Mouse (Mus musculus): ENCODE data around the gene Ift81. TPM values are rescaled to one million over a fixed set of nuclear protein-coding genes. Genes with fewer than 3 reads are reported as not detected.

The Ift81 gene
- total RNA-seq, 2 experiments from 2014 or later: 37.2 to 45.3 TPM

DNA sequence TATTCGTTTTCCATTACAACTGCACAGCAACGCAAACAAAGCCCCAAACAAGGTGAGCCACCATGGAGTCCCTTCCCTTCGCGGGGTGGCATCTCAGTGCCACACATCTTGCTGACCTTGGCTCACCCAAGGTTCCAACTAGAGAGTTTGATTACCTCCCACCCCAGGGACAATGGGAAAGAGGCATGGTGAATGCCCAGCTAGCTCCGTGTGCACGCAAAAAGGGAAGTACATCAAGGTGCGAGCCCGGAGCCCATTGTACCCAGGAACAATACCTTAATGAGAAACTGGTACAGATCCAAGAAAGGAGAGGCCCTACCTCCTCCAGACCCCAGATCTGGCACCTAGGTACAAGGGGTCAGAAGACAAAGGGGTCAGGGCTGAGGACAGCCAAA, 100.2 kb downstream of the Ift81 start:
- no peak for DNase-seq

DNA sequence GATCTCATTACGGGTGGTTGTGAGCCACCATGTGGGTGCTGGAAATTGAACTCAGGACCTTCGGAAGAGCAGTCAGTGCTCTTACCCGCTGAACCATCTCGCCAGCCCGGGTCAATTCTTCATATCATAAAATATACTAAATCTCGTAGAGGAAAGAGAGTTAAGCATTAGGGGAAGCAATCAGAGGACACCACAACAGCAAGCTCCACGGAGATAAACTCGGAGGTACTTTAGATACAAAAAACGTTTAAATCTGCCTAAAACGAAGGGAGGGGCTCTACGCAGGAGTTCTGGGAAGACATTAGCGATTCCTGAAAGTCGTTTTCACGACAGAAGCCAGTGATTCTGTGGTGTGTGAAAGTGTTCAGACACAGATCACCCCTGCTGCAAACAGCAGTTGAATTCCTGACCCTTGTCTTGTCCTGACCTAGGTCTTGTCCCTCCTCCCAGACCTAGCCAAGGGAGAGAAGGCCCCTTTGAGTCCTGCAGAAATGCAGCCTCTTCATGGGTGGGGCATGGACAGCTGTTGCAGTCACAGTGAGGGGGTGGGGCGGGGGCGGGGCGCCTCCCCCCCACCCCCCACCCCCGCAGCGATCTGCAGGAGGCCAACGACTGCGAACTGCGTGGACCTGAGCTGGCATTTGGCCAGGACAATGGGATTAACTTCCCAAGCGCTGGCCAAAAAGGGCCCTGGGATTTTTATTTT, 100.7 kb downstream of the Ift81 start:
- DNase-seq: peak; percentile 64

GRCm38 (mm10) chr5:122512011-122512410, 102.3 kb downstream of the Ift81 start:
- no peak for DNase-seq

- peak; percentile 44 for DNase-seq
Observed at GRCm38 (mm10) chr5:122511405-122511804, 102.9 kb downstream of the Ift81 start.

GRCm38 (mm10) chr5:122510651-122511157, 103.6 kb downstream of the Ift81 start:
- peak; percentile 84 for DNase-seq

- DNase-seq: peak; percentile 76
Observed at GRCm38 (mm10) chr5:122509608-122510007, 104.7 kb downstream of the Ift81 start.

- DNase-seq: no peak
Observed at GRCm38 (mm10) chr5:122508861-122509306, 105.4 kb downstream of the Ift81 start.

GRCm38 (mm10) chr5:122507396-122507795, 106.9 kb downstream of the Ift81 start:
- DNase-seq: no peak

DNA sequence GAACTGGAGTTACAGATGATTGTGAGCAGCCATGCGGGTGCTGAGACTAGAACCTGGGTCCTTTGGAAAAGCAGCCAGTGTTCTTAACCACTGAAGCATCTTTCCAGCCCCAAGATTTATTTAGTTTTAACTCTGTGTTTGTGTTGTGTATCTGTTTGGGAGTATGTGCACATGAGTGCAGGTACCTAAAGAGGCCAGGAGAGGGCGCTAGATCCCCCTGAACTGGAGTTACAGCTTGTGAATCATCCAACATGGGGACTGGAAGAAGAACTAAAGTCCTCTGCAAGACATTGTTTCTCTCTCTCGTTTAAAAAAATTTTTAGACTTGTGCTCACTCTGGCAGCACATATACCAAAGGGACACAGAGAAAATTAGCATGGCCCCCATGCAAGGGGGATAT, 107.9 kb downstream of the Ift81 start:
- DNase-seq: no peak

DNA sequence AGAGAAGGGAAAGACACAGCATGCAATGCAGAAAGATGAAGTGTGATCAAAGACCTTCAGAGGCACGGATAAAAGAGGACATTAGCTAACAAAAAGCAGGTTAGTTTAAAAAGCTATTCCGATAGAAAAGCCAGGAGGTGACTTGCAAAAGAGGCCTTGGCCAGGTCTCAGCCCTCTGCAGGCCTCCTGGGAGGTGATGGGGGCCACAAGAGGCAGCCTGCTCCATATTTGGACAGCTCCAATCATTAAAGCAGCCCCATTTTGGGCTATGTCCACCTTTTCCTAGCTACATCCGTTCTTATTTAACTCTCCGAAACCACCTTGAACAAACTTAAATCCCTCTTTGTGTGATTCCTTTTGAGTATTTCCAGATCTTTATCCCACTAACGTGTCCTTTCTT, 108.8 kb downstream of the Ift81 start:
- DNase-seq: no peak

- no peak for DNase-seq
Observed at GRCm38 (mm10) chr5:122503760-122504119, 110.6 kb downstream of the Ift81 start.

DNA sequence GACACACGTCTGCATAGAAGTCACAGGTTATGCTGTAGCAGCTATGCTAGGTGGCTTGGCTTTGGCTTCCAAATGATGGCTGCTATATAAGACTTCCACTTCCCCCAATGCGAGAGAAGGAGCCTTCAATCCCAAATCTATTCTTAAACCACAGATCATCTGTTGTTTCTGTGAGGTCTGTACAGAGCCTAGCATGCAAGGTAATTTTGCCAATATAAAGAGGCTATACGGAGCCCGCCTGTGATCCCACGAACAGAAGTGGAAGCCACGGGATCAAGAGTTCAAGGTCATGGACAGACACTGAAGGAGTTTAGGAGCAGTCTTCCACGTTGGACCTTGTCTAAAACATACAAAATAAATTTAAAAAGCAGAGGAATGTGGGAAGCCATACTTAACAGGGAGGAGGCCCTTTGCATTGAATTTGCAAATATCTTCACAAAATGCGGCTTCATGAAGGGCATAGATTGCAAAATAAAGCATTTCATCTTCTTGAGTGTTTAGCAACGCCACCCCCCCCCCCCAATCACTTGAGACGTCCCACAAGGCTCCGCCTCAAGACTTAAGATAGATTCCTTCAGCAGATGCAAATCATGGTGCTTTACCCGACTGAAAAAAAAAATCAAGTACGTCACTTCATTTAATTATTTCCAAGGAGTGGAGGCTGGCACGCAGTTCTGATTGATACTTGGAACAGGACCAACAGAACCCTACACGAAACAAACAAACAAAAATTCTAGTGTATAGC, 111.1 kb downstream of the Ift81 start:
- no peak for DNase-seq

DNA sequence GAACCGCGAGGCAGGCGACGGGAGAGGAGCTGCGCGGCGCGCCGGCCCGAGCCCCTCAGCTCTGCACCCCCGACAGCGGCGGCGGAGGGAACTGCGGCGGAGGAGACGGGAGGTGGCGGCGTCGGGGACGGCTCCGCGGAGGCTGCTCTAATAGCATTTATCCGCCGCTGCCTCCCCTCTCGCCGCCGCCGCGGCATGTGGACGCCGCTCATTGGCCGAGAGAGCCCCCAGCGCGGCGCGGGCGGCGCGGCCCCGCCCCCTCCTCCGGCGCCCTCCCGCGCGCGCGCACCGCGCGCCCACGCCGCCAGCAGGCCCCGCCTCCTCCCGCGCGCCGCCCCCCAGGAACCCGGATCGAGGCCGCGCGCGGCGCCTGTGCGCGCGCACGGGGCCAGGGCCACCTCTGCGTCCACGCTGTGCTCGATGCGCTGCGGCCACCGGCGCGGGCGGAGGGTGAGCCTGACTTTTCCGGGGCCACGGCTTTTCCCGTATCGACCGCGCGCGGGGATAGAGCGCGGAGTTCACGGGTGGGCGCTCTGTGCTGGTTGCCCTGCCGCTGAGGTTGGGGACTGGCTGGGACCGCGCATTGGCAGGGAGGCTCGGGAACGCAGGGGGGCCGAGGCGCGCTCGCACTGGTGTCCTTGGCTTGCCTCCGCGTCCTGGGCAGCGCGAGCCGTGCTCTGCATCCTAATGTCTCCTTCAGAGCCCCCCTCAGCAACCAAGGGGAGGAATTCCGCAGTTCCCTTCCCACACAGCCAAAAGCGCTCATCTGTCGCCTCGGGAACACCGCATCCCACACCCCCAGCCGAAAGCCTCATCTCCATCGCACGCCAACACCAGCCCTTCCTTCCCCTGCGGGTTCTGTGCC, 112.0 kb downstream of the Ift81 start, which contains the start of gene Atp2a2:
TSS of gene Atp2a2 (minus strand) at position 149 of the 865 bp plus-strand sequence.
- peak; percentile 95 for DNase-seq

GRCm38 (mm10) chr5:122501101-122502076, 112.9 kb downstream of the Ift81 start:
- DNase-seq: peak; percentile 76

- DNase-seq: no peak
Observed at GRCm38 (mm10) chr5:122500563-122500962, 113.8 kb downstream of the Ift81 start.

Other genes starting within 250 kb of the Ift81 start
- 10 to 100 TPM; 20.5 to 21.5 TPM for gene Gpn3, start 242.6 kb downstream of the Ift81 start, total RNA-seq (2021)
- gene Fam216a, start 242.2 kb downstream of the Ift81 start, total RNA-seq (2021): 10 to 100 TPM; 21.9 to 24.1 TPM
- 100 to 1,000 TPM; 138 to 141 TPM for gene Arpc3, start 222.6 kb downstream of the Ift81 start, total RNA-seq (2021)
- 10 to 100 TPM; 47.0 to 48.7 TPM for gene Anapc7, start 192.8 kb downstream of the Ift81 start, total RNA-seq (2021)
- 1,000 to 10,000 TPM; 5,023 to 5,799 TPM for gene Atp2a2, start 112.3 kb downstream of the Ift81 start, total RNA-seq (2021)
- gene P2rx7, start 29.4 kb upstream of the Ift81 start, total RNA-seq (2021): 1 to 10 TPM; 3.1 to 3.5 TPM
- gene P2rx4, start 93.0 kb upstream of the Ift81 start, total RNA-seq (2021): 10 to 100 TPM; 17.9 to 19.0 TPM
- gene Camkk2, start 164.9 kb upstream of the Ift81 start, total RNA-seq (2021): 10 to 100 TPM; 17.7 to 19.2 TPM
- 100 to 1,000 TPM; 275 to 276 TPM for gene Anapc5, start 206.8 kb upstream of the Ift81 start, total RNA-seq (2021)
- 10 to 100 TPM; 32.6 to 34.0 TPM for gene Rnf34, start 235.5 kb upstream of the Ift81 start, total RNA-seq (2021)

Data from heart, postnatal 4 days (tissue).